Mouse (Mus musculus) heart, embryonic 13.5 days (tissue): Measurements from ENCODE around the gene Mei1. TPM values are rescaled to one million over a fixed set of nuclear protein-coding genes. Genes with fewer than 3 reads are reported as not detected.

ENCODE experiments used
- ATAC-seq: fragments of 200-750 bp; cut with Nextera tagmentation; 2 replicates; pipeline ENCODE4 v1.8.0; 2017; ENCODE audit warnings: moderate TSS enrichment; ENCODE audit not compliant: insufficient number of reproducible peaks, low FRiP score, low TSS enrichment; ENCODE audit errors: extremely low read depth
- H3K27ac ChIP-seq: fragments of 300-500 bp; sonication (generic); replicated peaks from 2 replicates; pipeline ENCODE4 v1.5.1; 2015; ENCODE audit warnings: moderate library complexity, mild to moderate bottlenecking, inconsistent platforms
- H3K27me3 ChIP-seq: fragments of 300-500 bp; sonication (generic); replicated peaks from 2 replicates; pipeline ENCODE4 v1.6.1; 2015; ENCODE audit warnings: mild to moderate bottlenecking, inconsistent platforms
- H3K36me3 ChIP-seq: fragments of 300-500 bp; sonication (generic); 2 replicates; pipeline ENCODE4 v1.6.1; 2015; ENCODE audit warnings: mild to moderate bottlenecking, inconsistent platforms
- H3K4me1 ChIP-seq: fragments of 300-500 bp; sonication (generic); 2 replicates; pipeline ENCODE4 v1.6.1; 2015; ENCODE audit warnings: inconsistent platforms
- H3K4me2 ChIP-seq: fragments of 300-500 bp; sonication (generic); 2 replicates; pipeline ENCODE4 v1.6.1; 2015; ENCODE audit warnings: inconsistent platforms, mild to moderate bottlenecking, moderate library complexity
- H3K4me3 ChIP-seq: fragments of 300-500 bp; sonication (generic); 2 replicates; pipeline ENCODE4 v1.5.1; 2015; ENCODE audit warnings: moderate library complexity, mild to moderate bottlenecking, inconsistent platforms
- H3K9ac ChIP-seq: fragments of 300-500 bp; sonication (generic); 2 replicates; pipeline ENCODE4 v1.6.1; 2015; ENCODE audit warnings: inconsistent platforms, mild to moderate bottlenecking, moderate library complexity
- H3K9me3 ChIP-seq: fragments of 300-500 bp; sonication (generic); 2 replicates; pipeline ENCODE4 v1.6.1; 2016; ENCODE audit warnings: inconsistent platforms
- WGBS: fragments of 180-500 bp; shearing (Covaris S2); methylation state at CpG from one replicate; pipeline ENCODE4 v1.1.7; 2015; ENCODE audit warnings: mixed read lengths; 5-methylcytosine and 5-hydroxymethylcytosine counted together
- polyA plus RNA-seq: library from polyadenylated mRNA; unstranded; fragments of >200 nt; fragmentation: Nextera tagmentation; extraction: Ambion mirVana; gene quantifications from 2 replicates; pipeline ENCODE4 v1.2.1, GENCODE M21; 2015

Mei1 gene
- not detected in 2 replicates for polyA plus RNA-seq

GRCm38 (mm10) chr15:82069898-82070297 is at the start of gene Mei1:
Gene Mei1, plus strand, starts transcription at chr15:82069996.
- peaks cover 75% of the 10 kb centered on the region for H3K27me3 ChIP-seq
- H3K4me3 ChIP-seq, result peak within 1 kb of the TSS; percentile 20; the same call in 1 of the 2 replicates

GRCm38 (mm10) chr15:82022535-82023088 is 47.2 kb upstream of the Mei1 start:
- Histone ChIP-seq H3K4me2 (no peak overlapping the region), H3K27me3 (no peaks in the 10 kb centered on the region), H3K4me1 (peaks cover 12% of the 10 kb centered on the region), H3K4me3 (no peak overlapping the region), H3K36me3 (peaks cover 86% of the 10 kb centered on the region), H3K9me3 (no peaks in the 10 kb centered on the region), H3K9ac (no peak overlapping the region; the same call in 1 of the 2 replicates), H3K27ac (0 out of 2 replicates have a peak overlapping the region, but pooled peaks have one; percentile 9)
- WGBS, result 70% methylated on average over 13 of the region's 13 CpGs
- no peak for ATAC-seq

More at GRCm38 (mm10) chr15:82069898-82070297, at the start of gene Mei1:
- H3K27ac ChIP-seq, result no peak within 1 kb of the TSS
- H3K9me3 ChIP-seq, result 0 out of 2 replicates have a peak, but pooled peaks cover 6% of the 10 kb centered on the region
- ATAC-seq, result no peak
- no peaks in the 10 kb centered on the region for H3K36me3 ChIP-seq
- WGBS, result 20% methylated on average over 40 of the region's 40 CpGs
- peaks cover 5% of the 10 kb centered on the region; the same call in 1 of the 2 replicates for H3K4me1 ChIP-seq
- H3K4me2 ChIP-seq, result peak within 1 kb of the TSS; percentile 38
- no peak within 1 kb of the TSS for H3K9ac ChIP-seq

- ATAC-seq, result no peak
- 87% methylated on average over 6 of the region's 6 CpGs for WGBS
- H3K27me3 ChIP-seq, result no peaks in the 10 kb centered on the region
- H3K9me3 ChIP-seq, result no peaks in the 10 kb centered on the region
- H3K36me3 ChIP-seq, result peaks cover 97% of the 10 kb centered on the region
- no peak overlapping the region for H3K27ac ChIP-seq
- no peak overlapping the region for H3K4me3 ChIP-seq
- H3K4me1 ChIP-seq, result peaks cover 7% of the 10 kb centered on the region
- no peak overlapping the region for H3K9ac ChIP-seq
- H3K4me2 ChIP-seq, result no peak overlapping the region
These were observed 45.7 kb upstream of the Mei1 start for GRCm38 (mm10) chr15:82023965-82024635.

GRCm38 (mm10) chr15:82027276-82027675 is 42.5 kb upstream of the Mei1 start:
- WGBS, result 88% methylated on average over 7 of the region's 7 CpGs
- Histone ChIP-seq H3K36me3 (peaks cover 100% of the 10 kb centered on the region), H3K9me3 (no peaks in the 10 kb centered on the region), H3K4me1 (0 out of 2 replicates have a peak, but pooled peaks cover 3% of the 10 kb centered on the region), H3K4me2 (no peak overlapping the region), H3K27me3 (no peaks in the 10 kb centered on the region), H3K9ac (no peak overlapping the region), H3K27ac (no peak overlapping the region), H3K4me3 (no peak overlapping the region)
- no peak for ATAC-seq

- Histone ChIP-seq H3K9ac (no peak overlapping the region), H3K27ac (no peak overlapping the region), H3K9me3 (no peaks in the 10 kb centered on the region), H3K36me3 (peaks cover 98% of the 10 kb centered on the region), H3K4me1 (0 out of 2 replicates have a peak, but pooled peaks cover under 1% of the 10 kb centered on the region), H3K4me3 (no peak overlapping the region), H3K4me2 (no peak overlapping the region), H3K27me3 (no peaks in the 10 kb centered on the region)
- WGBS, result 88% methylated on average over 7 of the region's 7 CpGs
- ATAC-seq, result no peak
These were observed 42.1 kb upstream of the Mei1 start for GRCm38 (mm10) chr15:82027726-82028125.

- no peak overlapping the region for H3K4me3 ChIP-seq
- no peak overlapping the region for H3K27ac ChIP-seq
- H3K4me1 ChIP-seq, result no peaks in the 10 kb centered on the region
- no peak overlapping the region for H3K4me2 ChIP-seq
- no peak for ATAC-seq
- peaks cover 91% of the 10 kb centered on the region for H3K36me3 ChIP-seq
- WGBS, result 85% methylated on average over 7 of the region's 7 CpGs
- H3K9ac ChIP-seq, result no peak overlapping the region
- H3K27me3 ChIP-seq, result no peaks in the 10 kb centered on the region
- no peaks in the 10 kb centered on the region for H3K9me3 ChIP-seq
These were observed 37.4 kb upstream of the Mei1 start for GRCm38 (mm10) chr15:82032386-82032785.

DNA sequence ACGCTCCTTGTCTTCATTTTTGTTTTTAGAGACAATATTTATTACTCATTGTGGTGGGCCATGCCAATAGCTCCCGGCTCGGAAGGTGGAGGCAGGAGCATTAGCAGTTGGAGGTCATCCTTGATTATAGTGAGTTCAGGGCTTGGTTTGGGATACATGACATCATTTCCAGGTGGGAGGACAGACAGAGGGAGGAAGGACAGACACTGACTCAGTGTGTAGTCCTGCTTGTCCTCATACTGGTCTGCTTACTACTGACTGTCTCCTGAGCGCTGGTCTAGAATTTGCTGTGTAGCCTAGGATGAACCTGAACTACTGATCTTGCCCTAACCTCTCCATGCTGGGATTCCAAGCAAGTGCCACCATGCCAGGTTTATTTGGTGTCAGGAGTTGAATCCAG is 36.0 kb upstream of the Mei1 start, which contains the start of gene Desi1:
TSS of gene Desi1 (minus strand) at position 101 of the 400 bp plus-strand sequence.
- H3K9me3 ChIP-seq, result no peaks in the 10 kb centered on the region
- no peaks in the 10 kb centered on the region for H3K4me1 ChIP-seq
- H3K4me3 ChIP-seq, result no peak within 1 kb of the TSS
- H3K36me3 ChIP-seq, result peaks cover 91% of the 10 kb centered on the region
- no peak within 1 kb of the TSS for H3K9ac ChIP-seq
- no peak for ATAC-seq
- H3K27me3 ChIP-seq, result no peaks in the 10 kb centered on the region
- no peak within 1 kb of the TSS for H3K4me2 ChIP-seq
- H3K27ac ChIP-seq, result no peak within 1 kb of the TSS
- WGBS, result 87% methylated on average over 4 of the region's 4 CpGs

- Histone ChIP-seq H3K4me1 (no peaks in the 10 kb centered on the region), H3K27me3 (no peaks in the 10 kb centered on the region), H3K27ac (no peak overlapping the region), H3K4me2 (no peak overlapping the region), H3K9me3 (no peaks in the 10 kb centered on the region), H3K4me3 (no peak overlapping the region), H3K36me3 (peaks cover 88% of the 10 kb centered on the region), H3K9ac (no peak overlapping the region)
- no peak for ATAC-seq
- WGBS, result 76% methylated on average over 12 of the region's 12 CpGs
These were observed 33.7 kb upstream of the Mei1 start for GRCm38 (mm10) chr15:82035904-82036689.

DNA sequence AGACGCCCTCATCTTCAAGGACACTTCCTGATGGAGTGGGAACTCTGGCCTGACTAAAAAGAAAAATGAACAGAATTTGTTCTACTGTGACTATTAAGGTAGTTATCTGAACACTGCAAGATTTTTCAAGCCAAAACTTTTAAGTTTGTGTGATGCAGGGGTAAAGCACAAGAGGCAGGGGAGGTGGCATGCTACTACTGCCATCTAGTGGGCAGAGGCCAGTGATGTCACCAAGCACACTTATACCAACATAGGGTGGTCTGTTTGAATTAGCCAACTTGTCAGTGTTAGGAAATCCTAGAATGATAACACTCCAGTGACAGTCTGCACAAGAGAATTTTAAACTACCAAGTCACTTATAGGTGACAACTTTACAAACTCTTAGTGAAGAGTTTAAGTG is 29.1 kb upstream of the Mei1 start:
- WGBS, result 100% methylated on average over 1 of the region's 1 CpGs
- H3K4me2 ChIP-seq, result no peak overlapping the region
- no peaks in the 10 kb centered on the region for H3K27me3 ChIP-seq
- no peak overlapping the region for H3K9ac ChIP-seq
- peaks cover 11% of the 10 kb centered on the region for H3K4me1 ChIP-seq
- no peak overlapping the region for H3K4me3 ChIP-seq
- peaks cover 68% of the 10 kb centered on the region for H3K36me3 ChIP-seq
- no peak overlapping the region for H3K27ac ChIP-seq
- H3K9me3 ChIP-seq, result no peaks in the 10 kb centered on the region
- no peak for ATAC-seq

GRCm38 (mm10) chr15:82044166-82044784 is 25.5 kb upstream of the Mei1 start:
- WGBS, result 94% methylated on average over 7 of the region's 7 CpGs
- no peak for ATAC-seq

More at GRCm38 (mm10) chr15:82044166-82044784, 25.5 kb upstream of the Mei1 start:
- Histone ChIP-seq H3K27ac (no peak overlapping the region), H3K4me3 (no peak overlapping the region), H3K9ac (no peak overlapping the region), H3K4me1 (peaks cover 20% of the 10 kb centered on the region), H3K4me2 (no peak overlapping the region), H3K27me3 (peaks cover 12% of the 10 kb centered on the region), H3K36me3 (peaks cover 33% of the 10 kb centered on the region), H3K9me3 (no peaks in the 10 kb centered on the region)
